Mouse (Mus musculus) thymus, adult 2 months (tissue): ENCODE measurements around the gene Plxna1. TPM values are rescaled to one million over a fixed set of nuclear protein-coding genes. Genes with fewer than 3 reads are reported as not detected.

Source experiments
- DNase-seq: peaks from one replicate; pipeline ENCODE4 v3.0.0; 2021
- H3K27ac ChIP-seq: fragments of 200-500 bp; 2 replicates; pipeline ENCODE4 v1.5.1; 2012; ENCODE audit warnings: low read length, control low read depth; ENCODE audit not compliant: control insufficient read depth, insufficient read depth
- H3K27me3 ChIP-seq: fragments of 200-500 bp; 2 replicates; pipeline ENCODE4 v1.6.1; 2012; ENCODE audit warnings: mild to moderate bottlenecking, low read length, moderate library complexity, mixed read lengths; ENCODE audit not compliant: control insufficient read depth, insufficient read depth
- H3K36me3 ChIP-seq: fragments of 200-500 bp; 2 replicates; pipeline ENCODE4 v1.6.1; 2012; ENCODE audit warnings: mild to moderate bottlenecking, low read length, moderate library complexity; ENCODE audit not compliant: control insufficient read depth, insufficient read depth
- H3K4me1 ChIP-seq: fragments of 200-500 bp; replicated peaks from 2 replicates; pipeline ENCODE4 v1.6.1; 2012; ENCODE audit warnings: low read length; ENCODE audit not compliant: control insufficient read depth, insufficient read depth
- H3K4me3 ChIP-seq: fragments of 200-500 bp; 2 replicates; pipeline ENCODE4 v1.5.1; 2012; ENCODE audit warnings: mild to moderate bottlenecking, low read length, control low read depth, moderate library complexity; ENCODE audit not compliant: control insufficient read depth, insufficient read depth
- CTCF ChIP-seq: fragments of 200-500 bp; IDR thresholded peaks from 2 replicates; pipeline ENCODE4 v1.5.1; 2012; ENCODE audit warnings: mild to moderate bottlenecking, control low read depth, low read length, moderate library complexity, borderline replicate concordance; ENCODE audit not compliant: control insufficient read depth, poor library complexity, insufficient read depth; ENCODE audit errors: extremely low read depth
- POLR2A ChIP-seq: fragments of 200-500 bp; IDR thresholded peaks from 2 replicates; pipeline ENCODE4 v1.6.1; 2012; ENCODE audit warnings: mild to moderate bottlenecking, low read length, control low read depth, moderate library complexity; ENCODE audit not compliant: control insufficient read depth, poor library complexity, insufficient read depth; ENCODE audit errors: extremely low read depth
- WGBS: fragments of 180-500 bp; shearing (Covaris S2); methylation state at CpG from one replicate; pipeline ENCODE4 v1.1.7; 2018; 5-methylcytosine and 5-hydroxymethylcytosine counted together
- polyA plus RNA-seq: library from polyadenylated mRNA; depleted of rRNA; stranded (reverse); fragments of >200 nt; gene quantifications from 2 replicates; pipeline ENCODE4 v1.2.3, GENCODE M21; 2012

The Plxna1 gene
- polyA plus RNA-seq, 1 experiment = 51.5 TPM

DNA sequence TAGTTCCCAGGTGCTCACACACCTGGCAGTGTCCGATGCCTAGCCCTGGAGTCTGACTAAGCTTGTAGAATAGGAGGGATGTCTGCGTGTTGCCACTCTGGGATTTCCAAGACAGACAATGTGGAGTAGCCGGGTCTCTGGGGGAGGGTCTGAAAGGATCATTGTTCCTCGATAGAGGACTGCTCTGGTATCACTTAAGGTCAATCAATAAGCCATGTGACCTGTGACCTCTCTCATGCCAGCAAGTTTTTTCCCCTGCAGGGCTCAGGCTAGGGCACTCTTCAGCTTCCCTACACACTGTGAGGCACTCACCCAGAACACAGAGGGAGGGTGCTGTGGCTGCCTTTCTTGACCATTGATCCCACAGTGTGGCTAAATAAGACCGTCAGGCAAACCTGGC is 19.4 kb upstream of the Plxna1 start:
- Histone ChIP-seq H3K4me1 (no peaks in the 10 kb centered on the region), H3K4me3 (no peak overlapping the region), H3K27ac (no peak overlapping the region), H3K36me3 (no peaks in the 10 kb centered on the region), H3K27me3 (no peaks in the 10 kb centered on the region)
- DNase-seq = no peak
- TF ChIP-seq POLR2A (no peak), CTCF (no peak)
- 96% methylated on average over 5 of the region's 5 CpGs for WGBS

DNA sequence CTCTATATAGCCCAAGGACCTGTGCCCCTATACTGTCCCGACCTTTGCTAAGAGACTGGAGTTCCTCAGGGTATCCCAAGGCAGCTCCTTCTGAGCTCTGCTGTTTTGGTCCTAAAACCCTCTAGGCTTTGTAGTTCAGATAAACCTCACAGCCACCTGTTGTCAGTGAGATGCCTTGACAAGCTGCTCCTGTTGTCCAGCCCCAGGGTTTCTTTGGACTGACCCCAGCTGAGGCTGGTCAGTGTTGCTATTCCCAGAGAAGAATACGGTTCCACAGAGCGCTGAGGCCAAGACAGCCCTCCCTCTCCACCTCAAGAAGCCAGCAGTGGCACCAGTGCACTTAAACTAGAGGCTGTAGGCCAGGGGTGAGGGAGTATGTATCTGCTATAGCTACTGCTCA is 18.8 kb upstream of the Plxna1 start:
- WGBS = 90% methylated on average over 3 of the region's 3 CpGs
- H3K36me3 ChIP-seq = no peaks in the 10 kb centered on the region
- TF ChIP-seq POLR2A (no peak), CTCF (no peak)

DNA sequence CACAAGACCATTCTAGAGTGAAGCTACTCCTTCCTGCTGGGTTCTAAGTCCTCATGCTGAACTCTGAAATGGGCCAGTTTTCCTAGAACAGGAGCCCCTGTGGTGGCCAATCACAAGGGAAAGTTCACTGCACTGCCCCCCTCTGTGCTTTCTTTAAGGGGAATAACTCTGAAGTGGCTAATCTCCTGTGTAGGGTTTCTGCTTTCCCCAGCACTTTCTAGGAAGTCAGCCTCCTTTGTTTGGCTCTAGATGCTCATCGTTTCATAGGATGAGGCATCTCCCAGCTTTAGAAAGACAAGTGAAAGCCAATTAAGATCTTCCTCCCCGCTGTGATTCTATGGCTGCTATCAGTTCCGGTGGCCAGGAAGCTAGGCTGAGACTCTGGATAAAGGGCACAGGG is 18.3 kb upstream of the Plxna1 start:
- H3K27me3 ChIP-seq = no peaks in the 10 kb centered on the region
- WGBS = 93% methylated on average over 3 of the region's 3 CpGs
- H3K27ac ChIP-seq = no peak overlapping the region
- H3K36me3 ChIP-seq = no peaks in the 10 kb centered on the region
- TF ChIP-seq POLR2A (no peak), CTCF (no peak)
- no peaks in the 10 kb centered on the region for H3K4me1 ChIP-seq
- DNase-seq = no peak
- H3K4me3 ChIP-seq = no peak overlapping the region

More for the DNA sequence above, 18.8 kb upstream of the Plxna1 start:
- no peak for DNase-seq
- H3K27ac ChIP-seq = no peak overlapping the region
- H3K27me3 ChIP-seq = no peaks in the 10 kb centered on the region
- H3K4me1 ChIP-seq = no peaks in the 10 kb centered on the region
- no peak overlapping the region for H3K4me3 ChIP-seq

DNA sequence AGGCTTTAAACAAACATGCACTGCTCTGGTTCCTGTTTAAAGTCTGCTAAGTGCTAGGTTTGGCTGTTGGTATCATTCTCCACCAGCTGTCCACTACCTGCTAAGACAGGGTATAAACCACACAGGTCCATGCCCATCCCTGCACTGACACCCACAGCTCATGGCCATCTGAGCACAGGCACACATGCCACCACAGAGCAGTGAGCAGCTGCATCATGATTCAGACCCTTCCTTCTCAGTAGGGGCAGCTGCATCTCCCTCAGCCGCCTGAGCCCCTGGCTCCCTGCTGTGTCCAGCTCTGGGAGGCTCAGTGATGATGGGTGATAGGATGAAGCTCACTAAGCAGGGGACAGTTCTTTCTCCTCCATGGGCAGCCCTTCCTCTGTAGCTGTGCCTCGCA is 15.8 kb upstream of the Plxna1 start:
- DNase-seq = no peak
- Histone ChIP-seq H3K27me3 (no peaks in the 10 kb centered on the region), H3K36me3 (no peaks in the 10 kb centered on the region), H3K27ac (no peak overlapping the region), H3K4me3 (no peak overlapping the region), H3K4me1 (no peaks in the 10 kb centered on the region)
- WGBS = 93% methylated on average over 2 of the region's 2 CpGs
- TF ChIP-seq CTCF (no peak), POLR2A (no peak)

DNA sequence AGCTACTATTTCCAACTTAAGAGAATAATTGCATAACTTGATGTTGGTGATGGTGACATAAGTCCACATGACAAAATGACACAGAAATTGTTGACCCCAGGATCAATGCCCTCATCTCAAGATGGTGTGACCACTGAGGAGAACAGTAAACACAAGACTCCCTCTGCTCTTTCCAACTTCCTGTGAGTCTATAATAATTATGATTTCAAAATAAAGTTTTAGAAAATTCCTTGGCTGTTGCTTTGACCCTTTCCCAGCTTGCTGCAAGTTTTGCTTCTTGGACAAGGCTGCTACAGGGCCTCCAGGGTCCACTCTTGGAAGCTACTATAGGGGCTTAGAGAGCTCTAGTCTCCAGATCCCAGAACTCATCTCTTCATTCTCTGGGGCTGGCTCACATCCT is 6.4 kb upstream of the Plxna1 start:
- Histone ChIP-seq H3K4me3 (no peak overlapping the region), H3K36me3 (no peaks in the 10 kb centered on the region), H3K27me3 (no peaks in the 10 kb centered on the region), H3K27ac (no peak overlapping the region), H3K4me1 (0 out of 2 replicates have a peak, but pooled peaks cover 3% of the 10 kb centered on the region)
- DNase-seq = no peak
- TF ChIP-seq POLR2A (no peak), CTCF (no peak)

DNA sequence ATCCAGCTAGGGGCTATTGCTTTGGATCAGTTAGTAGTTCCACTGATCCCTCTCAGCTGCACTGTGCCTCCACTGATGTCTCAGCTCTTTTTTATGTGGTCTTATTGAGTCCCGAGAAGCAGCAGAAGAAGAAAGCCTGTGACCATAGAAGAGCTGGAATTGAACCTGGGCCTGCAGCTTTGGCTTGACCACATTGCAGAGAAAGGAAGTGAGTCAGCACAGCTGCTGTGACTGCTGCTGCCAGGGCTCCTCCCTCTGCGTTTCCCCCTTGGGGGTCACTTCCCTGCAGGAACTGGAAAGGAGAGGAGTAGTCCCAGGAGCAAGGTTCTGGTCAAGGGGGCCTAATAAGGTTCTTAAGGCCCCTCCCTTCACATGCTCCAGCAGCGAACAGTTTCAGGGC is 1.9 kb upstream of the Plxna1 start:
- 29% methylated on average over 3 of the region's 3 CpGs for WGBS
- no peak for DNase-seq
- no peak for TF ChIP-seq CTCF
- no peak for TF ChIP-seq POLR2A
- Histone ChIP-seq H3K4me1 (peaks cover 19% of the 10 kb centered on the region), H3K36me3 (no peaks in the 10 kb centered on the region), H3K4me3 (no peak overlapping the region), H3K27ac (no peak overlapping the region), H3K27me3 (no peaks in the 10 kb centered on the region; the same call in 1 of the 2 replicates)

DNA sequence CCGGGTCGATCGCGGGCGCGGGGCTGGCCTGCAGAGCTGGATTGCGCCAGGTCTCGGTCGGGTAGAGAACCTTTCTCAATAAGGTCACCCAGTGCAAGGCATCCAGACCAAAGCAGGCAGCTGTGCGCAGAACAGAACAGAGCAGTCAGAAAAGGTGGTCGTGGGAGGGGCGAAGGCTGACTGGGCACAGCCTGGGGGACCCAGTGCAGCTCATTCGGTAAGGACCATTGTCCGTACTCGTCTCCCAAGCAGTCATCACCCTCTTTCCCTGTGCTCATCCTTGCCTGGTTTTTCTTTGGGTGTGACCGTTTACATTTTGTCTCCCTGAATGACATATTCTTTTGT is 659 bp upstream of the Plxna1 start:
- no peak overlapping the region for H3K27ac ChIP-seq
- 40% methylated on average over 16 of the region's 16 CpGs for WGBS
- peak overlapping the region; percentile 27; the same call in 1 of the 2 replicates for H3K4me3 ChIP-seq
- H3K4me1 ChIP-seq = peaks cover 19% of the 10 kb centered on the region
- H3K36me3 ChIP-seq = no peaks in the 10 kb centered on the region
- H3K27me3 ChIP-seq = no peaks in the 10 kb centered on the region; the same call in 1 of the 2 replicates
- no peak for TF ChIP-seq POLR2A
- TF ChIP-seq CTCF = no peak
- no peak for DNase-seq
